In the genomic region with DNA sequence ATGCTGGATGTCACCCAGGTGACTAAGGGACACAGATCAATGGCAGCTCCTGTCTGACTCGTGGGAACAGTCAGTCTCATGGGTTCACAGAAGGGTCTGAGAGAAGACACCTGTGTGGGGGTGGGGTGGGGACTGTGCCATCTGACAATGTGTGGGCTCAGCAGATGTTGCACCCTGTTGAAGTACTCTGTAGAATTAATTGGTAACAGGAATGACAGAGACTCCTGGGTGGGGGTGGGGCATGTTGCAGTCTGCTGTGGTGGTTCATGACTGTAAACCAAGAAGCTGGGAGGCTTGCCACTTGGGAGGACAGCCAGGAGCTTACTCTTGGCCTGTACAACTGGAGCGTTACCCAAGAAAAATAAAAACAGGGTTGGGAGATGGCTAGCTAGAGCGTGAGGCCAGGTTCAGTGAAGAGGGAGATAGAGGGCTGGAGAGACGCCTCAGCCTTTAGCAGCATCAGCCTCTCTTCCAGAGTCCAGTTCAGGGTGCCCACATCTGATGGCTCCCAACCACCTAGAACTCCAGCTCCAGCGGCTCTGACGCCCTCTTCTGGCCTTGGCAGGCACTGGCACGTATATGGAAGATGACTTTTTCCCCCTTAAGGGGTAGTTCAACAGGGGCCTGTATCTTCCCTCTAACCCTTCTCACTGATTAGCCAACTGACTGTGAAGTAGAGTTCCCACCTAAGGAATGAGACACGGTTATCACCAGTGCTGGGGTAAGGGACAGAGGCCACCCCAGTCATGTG, we compare ENCODE assay signal across 10 mouse cellular contexts. TPM values are rescaled to one million over a fixed set of nuclear protein-coding genes. Genes with fewer than 3 reads are reported as not detected.
DNase-seq lines count a peak whose midpoint lies in the region; ATAC-seq and TF ChIP-seq lines count a peak whose summit lies in the region.
"Had no signal": no experiment of that assay in that cellular context is flagged by ENCODE, and none has a peak within 500 bp of the region (broad histone marks: within the 10 kb centered on the region; RNA-seq: fewer than 3 reads in every experiment).

No protein-coding gene starts in this region.

- peak; percentile 70 for ATAC-seq in hindbrain, postnatal 0 days
- no peak for ATAC-seq in hindbrain, embryonic 14.5 days (ENCODE audit: low FRiP score)
- no peak for ATAC-seq in Patski
- no peak for ATAC-seq in midbrain, embryonic 11.5 days (ENCODE audit: low FRiP score)

- H3K4me2 ChIP-seq in hindbrain, postnatal 0 days (ENCODE audit: low read depth, low read length) = no peak overlapping the region
- no peak overlapping the region for H3K4me2 ChIP-seq in hindbrain, embryonic 14.5 days (replicated peaks)
- no peak overlapping the region for H3K4me2 ChIP-seq in midbrain, embryonic 11.5 days
- H3K4me2 ChIP-seq: heart, embryonic 13.5 days had no signal

- H3K4me1 ChIP-seq in hindbrain, postnatal 0 days (ENCODE audit: insufficient read depth, low read length) = peaks cover 5% of the 10 kb centered on the region
- H3K4me1 ChIP-seq in hindbrain, embryonic 14.5 days (replicated peaks; ENCODE audit: control insufficient read depth, insufficient read depth, low read length) = no peaks in the 10 kb centered on the region; the same call in 1 of the 2 replicates
- H3K4me1 ChIP-seq in midbrain, embryonic 11.5 days (ENCODE audit: control insufficient read depth, insufficient read depth, low read length) = no peaks in the 10 kb centered on the region

- H3K27ac ChIP-seq in hindbrain, postnatal 0 days = peak overlapping the region; percentile 28; the same call in 1 of the 2 replicates
- H3K27ac ChIP-seq in hindbrain, embryonic 14.5 days = no peak overlapping the region
- no peak overlapping the region for H3K27ac ChIP-seq in midbrain, embryonic 11.5 days (ENCODE audit: low read depth, low read length)
- H3K27ac ChIP-seq: heart, embryonic 13.5 days had no signal

- H3K9ac ChIP-seq in hindbrain, postnatal 0 days (replicated peaks; ENCODE audit: low read length) = no peak overlapping the region
- no peak overlapping the region for H3K9ac ChIP-seq in hindbrain, embryonic 14.5 days
- no peak overlapping the region for H3K9ac ChIP-seq in midbrain, embryonic 11.5 days (ENCODE audit: low read length)
- H3K9ac ChIP-seq: heart, embryonic 13.5 days had no signal

- no peaks in the 10 kb centered on the region for H3K27me3 ChIP-seq in hindbrain, postnatal 0 days (ENCODE audit: insufficient read depth, low read length)
- H3K27me3 ChIP-seq in hindbrain, embryonic 14.5 days (ENCODE audit: control insufficient read depth, insufficient read depth, low read length) = no peaks in the 10 kb centered on the region
- H3K27me3 ChIP-seq in Patski = no peaks in the 10 kb centered on the region
- H3K27me3 ChIP-seq in midbrain, embryonic 11.5 days (ENCODE audit: control insufficient read depth, insufficient read depth, low read length) = no peaks in the 10 kb centered on the region

- H3K9me3 ChIP-seq in hindbrain, postnatal 0 days (ENCODE audit: low read length) = no peaks in the 10 kb centered on the region
- 0 out of 2 replicates have a peak, but pooled peaks cover 8% of the 10 kb centered on the region for H3K9me3 ChIP-seq in hindbrain, embryonic 14.5 days (ENCODE audit: control insufficient read depth, low read length)
- no peaks in the 10 kb centered on the region for H3K9me3 ChIP-seq in midbrain, embryonic 11.5 days (ENCODE audit: control insufficient read depth, low read length)

- 49% methylated on average over 8 of the region's 8 CpGs for WGBS in hindbrain, postnatal 0 days
- 54% methylated on average over 8 of the region's 8 CpGs for WGBS in hindbrain, embryonic 14.5 days
- WGBS in midbrain, embryonic 11.5 days = 62% methylated on average over 8 of the region's 8 CpGs

- POLR2A ChIA-PET in Patski (lab: Charles Lee) = no interaction called here

- CTCF ChIA-PET in Patski (lab: Charles Lee) = interaction anchor here (1.2 kb wide), 1 partner anchor 50 kb away, joined by 7 read pairs; no protein-coding TSS in a partner anchor

- in situ Hi-C loops in Patski (cut with MboI; ENCODE audit: low pct_unique_long_range_greater_than_20kb) = no loop called here

- DNase-seq in hindbrain, postnatal 0 days (ENCODE audit: low spot score) = peak; percentile 73
- DNase-seq in hindbrain, embryonic 14.5 days (ENCODE audit: low spot score) = no peak
- no peak for DNase-seq in Patski (ENCODE audit: low read depth, low spot score)
- DNase-seq in gastrocnemius, postnatal 4 days (ENCODE audit: low spot score in 2 of 2) = peak; percentile 71 to 86
- DNase-seq in kidney, postnatal 25 days = peak; percentile 80
- DNase-seq in ovary, adult 18-20 months (ENCODE audit: low spot score) = peak; percentile 65
- no peak for DNase-seq in frontal cortex, postnatal 25 days (ENCODE audit: low spot score in 2 of 2)
- no peak for DNase-seq in midbrain, embryonic 11.5 days (ENCODE audit: low spot score, missing footprints)

- TF ChIP-seq CTCF in hindbrain, postnatal 0 days (IDR thresholded peaks at IDR 0.05; ENCODE audit: low read depth) = peak; percentile 50
- TF ChIP-seq CTCF in Patski (IDR thresholded peaks at IDR 0.05) = peak; percentile 45

- H3K36me3 ChIP-seq in hindbrain, postnatal 0 days (ENCODE audit: insufficient read depth, low read length) = no peaks in the 10 kb centered on the region
- no peaks in the 10 kb centered on the region for H3K36me3 ChIP-seq in hindbrain, embryonic 14.5 days (replicated peaks; ENCODE audit: control insufficient read depth, insufficient read depth)
- H3K36me3 ChIP-seq in midbrain, embryonic 11.5 days (ENCODE audit: control insufficient read depth, insufficient read depth, low read length) = no peaks in the 10 kb centered on the region
- H3K36me3 ChIP-seq: heart, embryonic 13.5 days had no signal

- H3K4me3 ChIP-seq in hindbrain, postnatal 0 days (ENCODE audit: low read length) = no peak overlapping the region
- H3K4me3 ChIP-seq in hindbrain, embryonic 14.5 days (replicated peaks; ENCODE audit: low read length) = no peak overlapping the region
- H3K4me3 ChIP-seq in midbrain, embryonic 11.5 days (ENCODE audit: low read depth, low read length) = no peak overlapping the region
- H3K4me3 ChIP-seq: heart, embryonic 13.5 days had no signal

RNA-seq across cellular contexts. Expression of a gene that starts 10.6 kb away (rescaled TPM):
- total RNA-seq in hindbrain, postnatal 0 days (2014; rRNA removed) = 11.5 and 22.1 TPM in 2 replicates
- polyA plus RNA-seq in hindbrain, postnatal 0 days (2015; fragmentation: Nextera tagmentation; extraction: Ambion mirVana) = 11.8 TPM in 2 replicates
- 2.6 and 3.8 TPM in 2 replicates for polyA plus RNA-seq in hindbrain, embryonic 14.5 days (2014; fragmentation: Nextera tagmentation; extraction: Ambion mirVana)
- 2.3 TPM for polyA plus RNA-seq in Patski (2021)
- 1 to 10 TPM; 6.9 to 7.5 TPM for total RNA-seq in gastrocnemius, postnatal 4 days (2021)
- polyA plus RNA-seq in midbrain, embryonic 11.5 days (2014; fragmentation: Nextera tagmentation; extraction: Ambion mirVana) = 4.2 and 6.0 TPM in 2 replicates
- total RNA-seq: neutrophil, adult 5-6 weeks had no signal

RNA-seq across cellular contexts. Expression of a gene that starts 32.8 kb away (rescaled TPM):
- total RNA-seq in hindbrain, postnatal 0 days (2014; rRNA removed) = 0.14 and 1.4 TPM in 2 replicates
- polyA plus RNA-seq in hindbrain, postnatal 0 days (2015; fragmentation: Nextera tagmentation; extraction: Ambion mirVana) = 0.99 and 1.7 TPM in 2 replicates
- 0.42 and 0.79 TPM in 2 replicates for polyA plus RNA-seq in hindbrain, embryonic 14.5 days (2014; fragmentation: Nextera tagmentation; extraction: Ambion mirVana)
- polyA plus RNA-seq in Patski (2021) = 57.5 TPM
- total RNA-seq in gastrocnemius, postnatal 4 days (2021) = 10 to 100 TPM in 1 of 2 experiments, 1 to 10 TPM in 1; 7.0 to 10.2 TPM
- polyA plus RNA-seq in midbrain, embryonic 11.5 days (2014; fragmentation: Nextera tagmentation; extraction: Ambion mirVana) = 1.1 and 2.3 TPM in 2 replicates

RNA-seq across cellular contexts. Expression of a gene that starts 58.3 kb away (rescaled TPM):
- total RNA-seq in hindbrain, postnatal 0 days (2014; rRNA removed) = 0.99 and 2.9 TPM in 2 replicates
- 1.7 and 2.3 TPM in 2 replicates for polyA plus RNA-seq in hindbrain, postnatal 0 days (2015; fragmentation: Nextera tagmentation; extraction: Ambion mirVana)
- 1.7 and 1.8 TPM in 2 replicates for polyA plus RNA-seq in hindbrain, embryonic 14.5 days (2014; fragmentation: Nextera tagmentation; extraction: Ambion mirVana)
- polyA plus RNA-seq in Patski (2021) = 8.5 TPM
- total RNA-seq in gastrocnemius, postnatal 4 days (2021) = 1 to 10 TPM; 5.0 to 6.1 TPM
- 2.3 and 2.9 TPM in 2 replicates for polyA plus RNA-seq in midbrain, embryonic 11.5 days (2014; fragmentation: Nextera tagmentation; extraction: Ambion mirVana)
- total RNA-seq: neutrophil, adult 5-6 weeks had no signal

Comparison
In these comparisons a context has a peak if more than half of its experiments do, and no peak if none do; other contexts are left out.
1. DNase-seq: peak in hindbrain, postnatal 0 days (single experiment), gastrocnemius, postnatal 4 days (2 of 2), kidney, postnatal 25 days (2 of 2) and ovary, adult 18-20 months (single experiment); none in hindbrain, embryonic 14.5 days (single experiment), Patski (single experiment), frontal cortex, postnatal 25 days (0 of 2) and midbrain, embryonic 11.5 days (single experiment).
2. RNA of a gene that starts 32.8 kb away (polyA plus RNA-seq): 57.5 TPM in Patski (single experiment); 1.1 to 2.3 TPM in midbrain, embryonic 11.5 days, 0.99 to 1.7 TPM in hindbrain, postnatal 0 days and 0.42 to 0.79 TPM in hindbrain, embryonic 14.5 days; every median in the first group is over 10 times any median in the second.